Mouse (Mus musculus): Measurements from ENCODE around the gene Otc. TPM values are rescaled to one million over a fixed set of nuclear protein-coding genes. Genes with fewer than 3 reads are reported as not detected.

The Otc gene
- polyA plus RNA-seq, 1 experiment from 2014 or later = 0.10 TPM

GRCm38 (mm10) chrX:10243916-10244315 is 8.2 kb upstream of the Otc start:
- 76% methylated on average over 3 of the region's 3 CpGs for WGBS
- Histone ChIP-seq H3K4me3 (ENCODE audit: low read depth, low read length) (no peak overlapping the region), H3K4me1 (ENCODE audit: control insufficient read depth, insufficient read depth, low read length) (no peaks in the 10 kb centered on the region), H3K4me2 (replicated peaks; ENCODE audit: low read depth, low read length) (no peak overlapping the region), H3K36me3 (ENCODE audit: control insufficient read depth, insufficient read depth, low read length) (no peaks in the 10 kb centered on the region), H3K9me3 (ENCODE audit: control insufficient read depth, low read depth, low read length) (no peaks in the 10 kb centered on the region), H3K27ac (ENCODE audit: low read length) (no peak overlapping the region), H3K9ac (replicated peaks; ENCODE audit: low read depth, low read length) (no peak overlapping the region), H3K27me3 (ENCODE audit: control insufficient read depth, insufficient read depth, low read length) (no peaks in the 10 kb centered on the region)
- no peak for ATAC-seq (ENCODE audit: insufficient number of reproducible peaks, insufficient read depth, low FRiP score, low read depth)

GRCm38 (mm10) chrX:10251357-10251756 is 748 bp upstream of the Otc start:
- no peak overlapping the region for H3K4me2 ChIP-seq (replicated peaks; ENCODE audit: low read depth, low read length)
- no peaks in the 10 kb centered on the region for H3K9me3 ChIP-seq (ENCODE audit: control insufficient read depth, low read depth, low read length)
- no peaks in the 10 kb centered on the region for H3K4me1 ChIP-seq (ENCODE audit: control insufficient read depth, insufficient read depth, low read length)
- no peak overlapping the region for H3K27ac ChIP-seq (ENCODE audit: low read length)
- H3K9ac ChIP-seq (replicated peaks; ENCODE audit: low read depth, low read length) = no peak overlapping the region
- H3K27me3 ChIP-seq (ENCODE audit: control insufficient read depth, insufficient read depth, low read length) = no peaks in the 10 kb centered on the region
- no peak for ATAC-seq (ENCODE audit: insufficient number of reproducible peaks, insufficient read depth, low FRiP score, low read depth)
- no peaks in the 10 kb centered on the region for H3K36me3 ChIP-seq (ENCODE audit: control insufficient read depth, insufficient read depth, low read length)
- H3K4me3 ChIP-seq (ENCODE audit: low read depth, low read length) = no peak overlapping the region

GRCm38 (mm10) chrX:10257774-10258173 is 5.7 kb downstream of the Otc start:
- no peaks in the 10 kb centered on the region for H3K27me3 ChIP-seq (ENCODE audit: control insufficient read depth, insufficient read depth, low read length)
- no peaks in the 10 kb centered on the region for H3K36me3 ChIP-seq (ENCODE audit: control insufficient read depth, insufficient read depth, low read length)
- H3K9ac ChIP-seq (replicated peaks; ENCODE audit: low read depth, low read length) = no peak overlapping the region
- H3K4me1 ChIP-seq (ENCODE audit: control insufficient read depth, insufficient read depth, low read length) = no peaks in the 10 kb centered on the region
- H3K9me3 ChIP-seq (ENCODE audit: control insufficient read depth, low read depth, low read length) = no peaks in the 10 kb centered on the region
- no peak overlapping the region for H3K4me2 ChIP-seq (replicated peaks; ENCODE audit: low read depth, low read length)
- H3K27ac ChIP-seq (ENCODE audit: low read length) = no peak overlapping the region
- no peak for ATAC-seq (ENCODE audit: insufficient number of reproducible peaks, insufficient read depth, low FRiP score, low read depth)
- WGBS = 58% methylated on average over 1 of the region's 1 CpGs
- H3K4me3 ChIP-seq (ENCODE audit: low read depth, low read length) = no peak overlapping the region

GRCm38 (mm10) chrX:10258260-10258659 is 6.2 kb downstream of the Otc start:
- Histone ChIP-seq H3K27me3 (ENCODE audit: control insufficient read depth, insufficient read depth, low read length) (no peaks in the 10 kb centered on the region), H3K27ac (ENCODE audit: low read length) (no peak overlapping the region), H3K36me3 (ENCODE audit: control insufficient read depth, insufficient read depth, low read length) (no peaks in the 10 kb centered on the region), H3K9me3 (ENCODE audit: control insufficient read depth, low read depth, low read length) (no peaks in the 10 kb centered on the region), H3K4me2 (replicated peaks; ENCODE audit: low read depth, low read length) (no peak overlapping the region), H3K9ac (replicated peaks; ENCODE audit: low read depth, low read length) (no peak overlapping the region), H3K4me3 (ENCODE audit: low read depth, low read length) (no peak overlapping the region), H3K4me1 (ENCODE audit: control insufficient read depth, insufficient read depth, low read length) (no peaks in the 10 kb centered on the region)
- ATAC-seq (ENCODE audit: insufficient number of reproducible peaks, insufficient read depth, low FRiP score, low read depth) = no peak
- WGBS = 69% methylated on average over 5 of the region's 5 CpGs

GRCm38 (mm10) chrX:10268308-10268707 is 16.2 kb downstream of the Otc start:
- no peaks in the 10 kb centered on the region for H3K4me1 ChIP-seq (ENCODE audit: control insufficient read depth, insufficient read depth, low read length)
- no peaks in the 10 kb centered on the region for H3K9me3 ChIP-seq (ENCODE audit: control insufficient read depth, low read depth, low read length)
- WGBS = 73% methylated on average over 3 of the region's 3 CpGs
- H3K27me3 ChIP-seq (ENCODE audit: control insufficient read depth, insufficient read depth, low read length) = no peaks in the 10 kb centered on the region
- no peak for ATAC-seq (ENCODE audit: insufficient number of reproducible peaks, insufficient read depth, low FRiP score, low read depth)
- H3K4me3 ChIP-seq (ENCODE audit: low read depth, low read length) = no peak overlapping the region
- no peak overlapping the region for H3K27ac ChIP-seq (ENCODE audit: low read length)
- no peak overlapping the region for H3K4me2 ChIP-seq (replicated peaks; ENCODE audit: low read depth, low read length)
- no peak overlapping the region for H3K9ac ChIP-seq (replicated peaks; ENCODE audit: low read depth, low read length)
- H3K36me3 ChIP-seq (ENCODE audit: control insufficient read depth, insufficient read depth, low read length) = no peaks in the 10 kb centered on the region

- Histone ChIP-seq H3K9ac (replicated peaks; ENCODE audit: low read depth, low read length) (no peak overlapping the region), H3K9me3 (ENCODE audit: control insufficient read depth, low read depth, low read length) (no peaks in the 10 kb centered on the region), H3K4me3 (ENCODE audit: low read depth, low read length) (no peak overlapping the region), H3K27ac (ENCODE audit: low read length) (no peak overlapping the region), H3K4me2 (replicated peaks; ENCODE audit: low read depth, low read length) (no peak overlapping the region), H3K27me3 (ENCODE audit: control insufficient read depth, insufficient read depth, low read length) (no peaks in the 10 kb centered on the region), H3K4me1 (ENCODE audit: control insufficient read depth, insufficient read depth, low read length) (no peaks in the 10 kb centered on the region), H3K36me3 (ENCODE audit: control insufficient read depth, insufficient read depth, low read length) (no peaks in the 10 kb centered on the region)
- ATAC-seq (ENCODE audit: insufficient number of reproducible peaks, insufficient read depth, low FRiP score, low read depth) = no peak
- 83% methylated on average over 4 of the region's 4 CpGs for WGBS
Observed at GRCm38 (mm10) chrX:10268761-10269437, 16.8 kb downstream of the Otc start.

- no peaks in the 10 kb centered on the region for H3K4me1 ChIP-seq (ENCODE audit: control insufficient read depth, insufficient read depth, low read length)
- H3K27me3 ChIP-seq (ENCODE audit: control insufficient read depth, insufficient read depth, low read length) = no peaks in the 10 kb centered on the region
- no peak overlapping the region for H3K9ac ChIP-seq (replicated peaks; ENCODE audit: low read depth, low read length)
- no peak overlapping the region for H3K4me2 ChIP-seq (replicated peaks; ENCODE audit: low read depth, low read length)
- no peaks in the 10 kb centered on the region for H3K36me3 ChIP-seq (ENCODE audit: control insufficient read depth, insufficient read depth, low read length)
- no peak overlapping the region for H3K4me3 ChIP-seq (ENCODE audit: low read depth, low read length)
- no peak overlapping the region for H3K27ac ChIP-seq (ENCODE audit: low read length)
- WGBS = 90% methylated on average over 14 of the region's 14 CpGs
- no peaks in the 10 kb centered on the region for H3K9me3 ChIP-seq (ENCODE audit: control insufficient read depth, low read depth, low read length)
- no peak for ATAC-seq (ENCODE audit: insufficient number of reproducible peaks, insufficient read depth, low FRiP score, low read depth)
Observed at GRCm38 (mm10) chrX:10297341-10297740, 45.2 kb downstream of the Otc start.

GRCm38 (mm10) chrX:10318176-10318575 is 66.1 kb downstream of the Otc start:
- no peak overlapping the region for H3K4me3 ChIP-seq (ENCODE audit: low read depth, low read length)
- no peak overlapping the region for H3K9ac ChIP-seq (replicated peaks; ENCODE audit: low read depth, low read length)
- 77% methylated on average over 4 of the region's 4 CpGs for WGBS
- H3K27me3 ChIP-seq (ENCODE audit: control insufficient read depth, insufficient read depth, low read length) = no peaks in the 10 kb centered on the region
- H3K36me3 ChIP-seq (ENCODE audit: control insufficient read depth, insufficient read depth, low read length) = no peaks in the 10 kb centered on the region
- no peaks in the 10 kb centered on the region for H3K9me3 ChIP-seq (ENCODE audit: control insufficient read depth, low read depth, low read length)
- H3K4me1 ChIP-seq (ENCODE audit: control insufficient read depth, insufficient read depth, low read length) = no peaks in the 10 kb centered on the region
- ATAC-seq (ENCODE audit: insufficient number of reproducible peaks, insufficient read depth, low FRiP score, low read depth) = no peak
- H3K4me2 ChIP-seq (replicated peaks; ENCODE audit: low read depth, low read length) = no peak overlapping the region
- no peak overlapping the region for H3K27ac ChIP-seq (ENCODE audit: low read length)

- Histone ChIP-seq H3K4me3 (ENCODE audit: low read depth, low read length) (no peak overlapping the region), H3K9ac (replicated peaks; ENCODE audit: low read depth, low read length) (no peak overlapping the region), H3K9me3 (ENCODE audit: control insufficient read depth, low read depth, low read length) (no peaks in the 10 kb centered on the region), H3K36me3 (ENCODE audit: control insufficient read depth, insufficient read depth, low read length) (no peaks in the 10 kb centered on the region), H3K4me2 (replicated peaks; ENCODE audit: low read depth, low read length) (no peak overlapping the region), H3K4me1 (ENCODE audit: control insufficient read depth, insufficient read depth, low read length) (no peaks in the 10 kb centered on the region), H3K27me3 (ENCODE audit: control insufficient read depth, insufficient read depth, low read length) (no peaks in the 10 kb centered on the region), H3K27ac (ENCODE audit: low read length) (no peak overlapping the region)
- no peak for ATAC-seq (ENCODE audit: insufficient number of reproducible peaks, insufficient read depth, low FRiP score, low read depth)
- 80% methylated on average over 1 of the region's 1 CpGs for WGBS
Observed at GRCm38 (mm10) chrX:10330246-10330645, 78.1 kb downstream of the Otc start.
